Mouse (Mus musculus) layer of hippocampus, adult 18-20 months (tissue): Measurements from ENCODE around the gene Ramp3. TPM values are rescaled to one million over a fixed set of nuclear protein-coding genes. Genes with fewer than 3 reads are reported as not detected.
A peak's percentile ranks its signal among the peaks of the same experiment; 100 is the strongest.
"Not testable (repeated sequence)": the region's sequence is repeated elsewhere in the genome, so short reads cannot be mapped to it uniquely, and the experiment has no call there.

Experiments used
- DNase-seq, 2 experiments: peaks; one replicate each; pipeline ENCODE4 v3.0.0; 2022; ENCODE audit warnings: low spot score in 2 of 2
- long read RNA-seq: library from polyadenylated mRNA; stranded (forward); transcript quantifications from one replicate; pipeline ENCODE4 v2.0.0, GENCODE M21; 2021
- total RNA-seq, 2 experiments: library from RNA; stranded (reverse); gene quantifications; 2 replicates each; pipeline ENCODE4 v1.2.3; 2021

Ramp3 gene
- total RNA-seq = 1 to 10 TPM; 6.6 to 7.3 TPM
- long read RNA-seq, partial matches to known transcripts = 1 of 6 reads
- long read RNA-seq, other reads (novel, unspliced or antisense) = 0 of 6 reads

DNA sequence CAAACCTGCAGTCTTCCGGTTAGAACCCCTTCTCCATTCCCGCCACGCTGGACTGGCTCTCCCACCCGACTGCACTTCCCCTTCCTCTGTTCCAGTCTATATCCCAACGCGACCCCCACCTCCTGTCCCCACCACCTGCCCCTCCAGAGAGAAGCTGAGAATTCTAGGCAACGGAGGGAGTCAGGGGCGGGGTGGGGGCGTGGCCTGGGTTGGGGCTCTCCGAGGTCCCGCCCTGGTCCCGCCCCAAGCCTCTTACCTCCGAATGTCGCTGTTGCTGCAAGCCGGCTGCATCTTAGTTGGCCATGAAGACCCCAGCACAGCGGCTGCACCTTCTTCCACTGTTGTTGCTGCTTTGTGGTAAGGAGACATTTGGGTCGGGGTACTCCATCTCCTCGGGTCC is at the start of gene Ramp3:
TSS of gene Ramp3 (plus strand) at position 251 of the 400 bp plus-strand sequence.
- DNase-seq = no peak

DNA sequence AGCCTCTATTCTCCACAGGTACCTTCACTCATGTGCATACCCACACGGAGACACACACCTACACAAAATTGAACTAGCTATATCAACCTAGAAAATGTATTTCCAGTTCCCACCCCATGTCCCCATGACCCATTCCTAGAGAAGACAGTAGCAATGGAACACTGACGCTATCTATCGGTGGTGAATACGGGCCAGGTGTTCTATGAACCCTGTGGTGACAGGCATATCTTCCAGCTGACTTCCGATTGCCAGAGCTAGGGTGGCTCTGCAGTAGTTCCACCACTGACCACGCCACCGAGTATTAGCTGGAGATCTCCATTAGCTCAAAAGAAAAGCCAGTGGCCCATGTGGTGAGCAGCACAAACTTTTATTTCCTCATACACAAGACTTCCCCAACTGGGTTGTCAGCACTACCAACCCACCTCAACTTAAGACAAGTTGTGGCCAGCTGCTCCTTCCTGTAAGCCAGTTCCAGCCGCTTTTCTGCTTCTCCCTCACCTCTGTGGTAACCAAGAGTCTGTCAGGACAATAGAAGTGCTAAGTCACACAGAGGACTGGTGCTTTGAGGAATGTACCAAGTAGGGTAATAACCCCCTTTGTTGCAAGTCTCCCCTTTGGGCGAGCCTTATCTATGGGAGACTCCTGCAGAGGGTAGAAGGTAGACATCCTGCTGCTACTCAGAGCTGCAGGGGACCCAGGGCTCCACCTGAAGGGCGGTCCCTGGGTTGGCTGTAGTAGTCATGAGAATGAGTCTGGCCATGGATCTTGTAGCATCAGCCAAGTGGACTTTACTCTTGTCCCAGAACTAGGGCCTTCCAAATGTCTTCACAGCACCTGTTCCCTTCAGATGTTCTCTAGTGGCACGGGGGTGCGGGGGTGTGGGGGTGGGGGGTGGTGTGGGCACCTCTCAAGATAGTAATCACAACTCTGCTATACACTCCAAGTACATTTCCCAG is 42.8 kb upstream of the Ramp3 start:
- no peak for DNase-seq

DNA sequence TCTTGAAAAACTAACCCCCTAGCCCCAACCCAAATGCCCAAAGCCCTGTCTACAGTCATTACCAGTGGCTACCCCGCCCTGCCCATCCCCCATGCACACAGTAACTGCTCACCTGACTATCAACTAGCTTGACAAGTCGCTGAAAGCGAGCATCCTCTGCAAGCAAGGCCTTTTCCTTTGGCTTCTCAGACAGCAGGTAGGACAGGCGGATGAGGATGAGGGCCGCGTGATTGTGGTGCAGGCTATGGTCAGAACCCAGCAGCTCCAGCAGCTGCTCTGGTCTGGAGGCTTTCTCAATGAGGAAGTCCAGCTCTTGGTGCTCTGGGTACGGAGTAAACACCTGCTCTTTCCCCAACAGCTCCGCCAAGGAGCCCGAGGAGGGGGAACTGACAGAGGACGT is 34.6 kb upstream of the Ramp3 start:
- DNase-seq = no peak

DNA sequence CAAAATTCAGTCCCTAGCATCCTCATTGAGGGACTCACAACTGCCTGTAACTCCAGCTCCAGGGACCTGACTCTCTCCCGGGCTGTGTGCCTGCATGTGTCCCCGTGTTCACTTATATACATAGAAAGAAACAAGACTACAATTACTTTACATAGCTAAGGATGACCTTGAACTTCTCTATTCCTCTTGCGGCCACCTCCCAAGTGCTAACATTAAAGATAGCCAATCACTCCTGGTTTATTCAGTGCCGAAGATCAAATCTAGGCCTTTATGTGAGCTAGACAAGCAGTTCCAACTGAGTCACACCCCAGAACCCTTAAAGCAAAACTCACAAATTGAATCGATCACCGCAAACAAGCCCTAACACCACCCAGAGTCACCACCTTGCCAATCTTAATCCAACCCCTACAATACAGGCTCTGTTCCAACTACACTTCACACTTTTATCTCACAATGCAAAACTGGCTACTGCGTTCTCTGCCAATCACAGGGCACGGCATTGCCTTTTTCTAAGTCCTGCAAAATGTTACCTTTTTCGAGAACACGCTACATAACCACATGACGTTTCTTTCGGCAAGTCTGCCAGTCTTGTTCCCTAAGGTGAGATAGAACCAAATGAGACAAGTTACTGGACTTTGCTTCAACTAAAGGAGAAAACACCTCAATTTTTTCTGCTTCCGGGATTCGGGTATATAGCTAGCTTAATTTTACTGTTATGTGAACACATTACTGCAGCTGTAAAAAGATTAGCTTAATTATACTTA is 33.5 kb upstream of the Ramp3 start:
- DNase-seq = no peak

DNA sequence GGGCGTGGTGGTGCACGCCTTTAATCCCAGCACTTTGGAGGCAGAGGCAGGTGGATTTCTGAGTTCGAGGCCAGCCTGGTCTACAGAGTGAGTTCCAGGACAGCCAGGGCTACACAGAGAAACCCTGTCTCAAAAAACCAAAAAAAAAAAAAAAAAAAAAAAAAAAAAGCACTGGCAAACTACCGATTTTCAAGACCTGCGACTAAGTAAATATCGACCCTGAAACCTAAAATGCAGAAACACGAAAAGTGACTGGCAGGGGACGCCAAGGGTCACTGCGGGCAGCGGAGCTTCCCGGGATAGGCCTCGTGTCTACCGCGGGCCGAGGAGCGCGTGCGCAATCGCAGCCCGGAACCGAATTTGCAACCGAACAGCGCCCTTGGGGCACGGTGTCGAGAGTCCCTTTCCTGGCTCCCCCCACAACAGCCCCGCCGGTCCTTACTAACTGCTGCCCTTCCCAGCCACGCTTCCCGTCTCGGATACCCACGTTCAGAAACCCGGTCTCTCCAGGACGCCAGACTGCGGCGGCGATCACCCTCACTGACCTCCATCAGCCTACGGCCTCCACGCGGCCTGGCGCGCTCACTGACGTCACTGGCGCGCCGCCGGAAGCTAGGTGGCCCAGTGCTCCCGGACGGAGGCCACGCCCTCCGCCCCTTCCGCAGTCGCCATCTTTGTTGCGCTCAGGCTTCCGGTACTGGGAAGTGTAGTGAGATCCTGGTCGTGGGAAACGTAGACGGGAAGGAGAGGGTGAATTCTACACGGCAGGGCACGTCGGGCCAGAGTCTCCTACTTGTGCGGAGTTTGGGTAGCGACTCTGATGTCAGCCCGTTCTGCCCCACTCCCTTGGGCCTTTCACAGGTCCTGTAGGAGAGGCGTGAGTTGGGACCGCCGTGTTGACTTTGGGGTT is 32.6 kb upstream of the Ramp3 start, which contains the start of gene Tbrg4:
TSS of gene Tbrg4 (minus strand) at position 590 of the 910 bp plus-strand sequence.
- DNase-seq = peak; percentile 88 to 96

DNA sequence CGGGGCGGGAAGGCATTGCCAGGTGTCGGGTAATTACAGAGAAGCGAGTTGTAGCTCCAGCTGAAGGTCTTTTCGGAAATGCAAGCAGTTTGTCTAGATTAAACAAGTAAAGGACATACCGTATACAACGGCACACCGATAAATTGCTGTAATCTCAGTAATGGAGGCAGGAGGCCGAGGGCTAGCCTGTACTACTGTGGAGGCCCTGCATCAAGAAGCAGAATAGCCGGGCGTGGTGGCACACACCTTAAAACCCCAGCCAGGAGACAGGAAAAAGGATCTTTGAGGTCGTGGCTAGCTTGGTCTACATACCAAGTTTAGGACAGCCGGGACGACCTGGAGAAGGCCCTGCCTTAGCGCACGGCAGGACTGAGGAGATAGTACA is 31.9 kb upstream of the Ramp3 start:
- no peak for DNase-seq

DNA sequence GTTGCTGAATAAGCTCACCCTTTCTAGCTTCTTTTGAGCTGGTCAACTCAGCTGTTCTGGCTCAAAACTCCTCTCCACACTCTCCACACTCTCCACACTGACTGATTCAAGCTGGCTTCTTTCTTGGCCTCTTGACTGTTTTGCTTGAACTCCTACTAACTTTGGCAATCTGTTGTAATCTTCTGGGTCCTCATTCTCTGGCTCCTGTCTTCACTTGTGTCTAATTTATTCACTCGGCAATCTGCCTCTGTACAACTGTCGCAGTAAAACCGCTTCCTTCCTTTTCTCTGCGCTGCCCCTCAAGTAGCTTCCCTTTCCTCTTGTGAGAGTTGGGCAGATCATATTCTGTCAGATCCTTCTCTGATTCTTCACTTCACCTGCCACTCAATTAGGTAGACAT is 30.6 kb upstream of the Ramp3 start:
- DNase-seq = no peak

DNA sequence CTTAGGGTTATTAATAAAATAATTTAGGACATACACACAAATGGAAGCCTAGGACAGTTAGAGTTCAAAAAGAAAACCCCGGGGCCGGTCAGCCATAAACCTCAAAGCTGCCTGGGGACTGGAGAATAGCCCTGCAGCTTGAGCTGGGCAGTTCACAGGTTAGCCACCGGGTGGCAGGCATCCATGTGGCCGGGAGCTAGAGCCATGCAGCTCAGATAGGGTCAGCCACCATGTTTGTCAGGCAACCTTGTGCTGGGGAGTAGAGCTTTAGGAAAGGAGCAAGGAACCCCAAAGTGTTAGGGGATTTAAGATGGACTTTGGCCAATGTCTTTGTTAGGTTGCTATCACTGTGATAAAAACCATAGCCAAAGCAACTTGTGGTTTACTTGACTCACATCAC is 29.8 kb upstream of the Ramp3 start:
- peak in 1 of 2 experiments; percentile 36 for DNase-seq

DNA sequence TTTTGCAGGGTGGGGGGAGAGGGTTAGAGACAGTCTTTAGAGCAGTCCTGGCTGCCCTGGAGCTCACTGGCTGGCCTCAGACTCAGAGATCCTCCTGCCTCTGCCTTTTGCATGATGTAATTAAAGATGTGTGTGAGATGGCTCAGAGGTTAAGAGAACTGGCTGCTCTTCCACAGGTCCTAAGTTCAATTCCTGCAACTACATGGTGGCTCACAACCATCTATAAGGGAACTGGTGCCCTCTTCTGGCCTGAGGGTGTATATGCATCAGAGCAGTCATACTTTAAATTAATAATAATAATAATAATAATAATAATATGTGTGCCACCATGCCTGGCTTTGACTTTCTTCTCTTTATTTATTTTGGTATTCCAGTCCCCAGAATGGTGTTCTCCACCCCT is 28.7 kb upstream of the Ramp3 start:
- peak in 1 of 2 experiments; percentile 28 for DNase-seq

DNA sequence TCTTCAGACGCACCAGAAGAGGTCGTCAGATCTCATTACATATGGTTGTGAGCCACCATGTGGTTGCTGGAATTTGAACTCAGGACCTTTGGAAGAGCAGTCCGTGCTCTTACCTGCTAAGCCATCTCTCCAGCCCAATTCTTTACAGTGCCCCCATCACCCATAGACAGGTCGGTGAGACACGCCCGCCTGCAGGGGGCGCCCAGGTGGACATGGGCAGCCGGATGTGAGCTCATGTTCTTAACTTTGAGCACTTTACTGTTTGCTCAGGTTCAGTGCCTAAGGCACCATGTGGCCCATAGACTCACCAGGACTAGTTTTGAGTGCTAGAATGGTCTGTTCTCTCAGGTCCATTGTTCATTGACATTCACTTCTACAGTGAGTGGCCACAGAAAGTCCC is 22.2 kb upstream of the Ramp3 start:
- DNase-seq = no peak

DNA sequence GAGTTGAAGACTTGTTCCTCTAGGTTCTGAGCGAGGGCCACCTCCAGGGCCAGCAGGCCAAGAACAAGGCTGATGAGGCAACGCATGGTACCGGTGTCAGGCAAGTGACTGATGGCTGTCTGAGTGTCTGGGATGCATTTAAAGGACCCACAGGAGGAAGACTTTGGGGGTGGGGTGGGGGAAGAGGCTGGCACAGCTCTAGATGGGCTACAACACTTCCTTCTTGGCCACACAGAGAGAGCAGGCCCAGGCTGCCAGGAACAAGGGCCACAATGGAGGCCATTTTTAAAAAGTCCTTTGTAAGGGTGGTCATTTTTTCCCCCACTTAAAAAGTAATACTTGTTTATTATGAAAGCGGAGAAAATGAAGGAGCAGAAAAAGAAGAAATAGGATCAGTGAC is 19.8 kb upstream of the Ramp3 start, which contains the start of gene Wap:
TSS of gene Wap (minus strand) at position 101 of the 400 bp plus-strand sequence.
- DNase-seq = no peak

DNA sequence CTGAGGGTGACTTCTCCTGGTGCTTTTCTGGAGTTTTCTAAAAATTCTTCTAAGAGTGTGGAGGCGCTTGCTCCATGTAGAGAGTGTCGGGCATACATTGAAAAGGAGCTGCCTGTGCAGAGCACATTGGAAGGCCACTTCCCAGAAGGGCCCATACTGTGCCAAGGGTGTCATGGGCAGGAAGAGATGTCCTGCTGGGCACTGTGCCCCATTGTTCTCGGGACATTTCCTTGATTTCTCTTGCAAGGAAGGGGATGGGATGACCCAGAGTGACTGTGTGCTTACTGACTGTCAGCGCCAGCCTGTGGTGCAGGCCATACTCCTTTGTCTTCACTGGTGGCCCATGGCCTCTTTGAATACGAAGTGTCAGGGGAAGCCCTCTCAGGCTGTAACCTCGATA is 19.2 kb upstream of the Ramp3 start:
- no peak for DNase-seq

DNA sequence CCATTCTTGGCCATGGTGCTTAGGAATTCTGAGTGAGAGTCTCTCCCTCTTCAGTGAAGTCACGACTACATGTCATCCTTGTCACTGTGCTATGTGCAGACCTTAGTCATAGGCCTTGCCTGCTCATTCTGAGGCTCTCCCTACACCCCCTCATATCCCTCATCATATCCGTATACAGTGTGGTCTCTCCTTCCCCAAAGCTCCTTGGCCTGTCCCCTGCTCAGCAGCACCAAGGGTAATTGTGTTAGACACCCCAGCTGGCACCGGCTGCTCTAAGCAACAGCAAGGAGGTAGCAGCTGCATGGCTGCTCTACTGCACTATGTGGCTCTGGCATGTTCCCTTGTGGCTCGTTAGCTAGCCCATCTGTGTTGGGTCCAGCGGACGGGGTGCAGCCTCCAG is 13.8 kb upstream of the Ramp3 start:
- DNase-seq = no peak

DNA sequence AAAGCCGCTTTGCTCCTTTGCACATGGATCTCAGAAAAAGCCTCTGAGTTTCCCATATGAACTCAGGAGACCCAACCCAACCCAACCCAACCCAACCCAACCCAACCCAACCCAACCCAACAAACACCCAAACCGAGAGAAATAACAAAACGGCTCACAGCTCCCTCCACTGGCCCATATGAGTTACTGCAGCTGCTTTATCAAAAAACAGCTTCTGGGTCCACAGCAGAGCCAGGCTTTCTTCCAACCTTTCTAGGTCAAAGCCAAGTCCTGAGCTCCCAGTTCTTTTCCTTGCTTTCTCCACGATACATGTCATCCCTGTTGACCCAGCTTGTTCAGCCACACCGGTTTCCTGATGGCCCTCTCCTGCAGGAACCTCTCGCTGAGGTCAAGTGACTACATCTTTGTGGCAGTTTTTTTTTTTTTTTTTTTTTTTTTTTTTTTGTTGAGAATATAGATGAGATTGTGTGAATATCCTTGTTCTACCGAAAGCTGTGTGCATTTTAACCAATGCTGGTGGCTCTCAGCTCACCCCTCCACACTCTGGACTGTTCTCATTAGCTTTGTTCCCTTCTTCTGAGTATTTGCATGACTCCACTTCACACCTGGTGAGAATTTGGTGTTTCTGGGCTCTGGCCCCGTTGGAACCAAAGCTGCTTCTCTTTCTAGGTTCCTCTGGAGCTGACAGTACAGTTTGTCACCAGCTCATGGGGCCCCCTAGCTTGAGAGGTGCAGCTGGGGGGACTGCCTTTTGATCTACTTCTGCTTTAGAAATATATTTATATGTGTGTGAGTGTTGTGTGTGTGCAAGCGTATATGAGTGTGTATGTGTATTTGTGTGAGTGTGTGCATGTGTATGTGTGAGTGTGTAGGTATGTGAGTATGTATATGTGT is 10.2 kb upstream of the Ramp3 start:
- no peak for DNase-seq

DNA sequence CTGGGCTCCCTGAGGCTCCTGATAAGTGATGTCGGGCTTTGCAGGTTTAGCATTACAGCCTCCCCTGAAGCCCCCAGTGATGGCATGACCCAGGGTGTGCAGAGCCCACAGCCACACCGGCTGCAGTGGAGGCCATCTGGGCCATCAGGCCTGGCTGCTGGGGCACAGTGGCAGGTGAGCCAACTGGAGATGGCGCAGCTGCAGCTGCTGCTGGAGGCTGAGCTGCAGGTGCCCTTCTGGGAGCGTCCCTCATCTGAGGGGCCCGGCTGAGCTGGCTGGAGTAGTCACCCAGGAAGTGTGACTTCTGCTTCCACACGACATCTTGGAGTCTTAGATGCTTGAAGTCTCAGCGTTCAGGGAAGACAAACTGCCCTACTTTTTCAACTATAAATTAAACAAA is 7.8 kb upstream of the Ramp3 start:
- DNase-seq = no peak

DNA sequence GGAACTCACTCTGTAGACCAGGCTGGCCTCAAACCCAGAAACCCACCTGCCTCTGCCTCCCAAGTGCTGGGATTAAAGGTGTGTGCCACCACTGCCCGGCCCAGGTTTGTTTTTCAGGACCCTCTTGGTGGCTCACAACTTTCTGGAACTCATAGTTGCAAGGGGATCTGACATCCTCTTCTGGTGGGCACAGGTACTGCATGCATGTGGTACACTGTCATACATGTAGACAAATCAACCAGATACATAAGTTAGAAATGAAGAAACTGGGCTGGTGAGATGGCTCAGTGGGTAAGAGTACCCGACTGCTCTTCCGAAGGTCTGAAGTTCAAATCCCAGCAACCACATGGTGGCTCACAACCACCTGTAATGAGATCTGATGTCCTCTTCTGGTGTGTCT is 5.3 kb upstream of the Ramp3 start:
- not testable (repeated sequence) for DNase-seq

DNA sequence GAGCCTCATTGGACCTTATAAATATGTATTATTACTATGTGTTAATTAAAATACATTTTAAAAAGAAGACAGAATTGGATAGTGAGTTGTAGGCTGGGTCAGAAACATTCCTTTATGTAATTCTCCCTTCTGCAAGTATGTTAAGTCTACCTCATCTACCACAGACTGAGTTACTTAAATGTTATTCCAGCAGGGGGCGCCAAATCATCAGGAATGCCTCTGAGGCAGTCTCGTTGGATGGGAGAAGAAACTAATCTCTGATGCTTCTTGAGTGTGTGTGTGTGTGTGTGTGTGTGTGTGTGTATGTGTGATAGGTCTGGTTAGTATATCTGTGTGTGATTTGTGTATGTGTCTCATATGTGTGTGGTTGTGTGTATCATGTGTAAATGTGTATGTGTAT is 3.4 kb upstream of the Ramp3 start:
- peak; percentile 69 to 93 for DNase-seq

DNA sequence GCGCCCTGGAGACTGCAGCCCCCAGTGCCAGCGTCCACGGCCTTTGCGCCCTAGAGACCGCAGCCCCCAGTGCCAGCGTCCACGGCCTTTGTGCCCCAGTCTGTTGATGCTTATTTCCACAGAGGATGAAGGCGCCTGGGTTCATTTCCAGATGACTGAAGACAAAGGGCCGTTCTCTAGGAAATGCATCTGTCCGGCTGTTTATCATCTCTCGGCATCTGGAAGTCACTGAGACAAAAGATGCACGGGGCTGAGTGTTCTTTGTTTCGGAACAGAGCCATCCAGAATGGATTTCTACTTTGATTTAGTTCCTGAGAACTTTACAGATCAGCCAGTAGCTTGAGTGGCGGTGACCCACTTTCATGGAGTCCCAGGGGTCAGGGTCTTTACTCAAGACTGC is 2.9 kb downstream of the Ramp3 start:
- DNase-seq = no peak

DNA sequence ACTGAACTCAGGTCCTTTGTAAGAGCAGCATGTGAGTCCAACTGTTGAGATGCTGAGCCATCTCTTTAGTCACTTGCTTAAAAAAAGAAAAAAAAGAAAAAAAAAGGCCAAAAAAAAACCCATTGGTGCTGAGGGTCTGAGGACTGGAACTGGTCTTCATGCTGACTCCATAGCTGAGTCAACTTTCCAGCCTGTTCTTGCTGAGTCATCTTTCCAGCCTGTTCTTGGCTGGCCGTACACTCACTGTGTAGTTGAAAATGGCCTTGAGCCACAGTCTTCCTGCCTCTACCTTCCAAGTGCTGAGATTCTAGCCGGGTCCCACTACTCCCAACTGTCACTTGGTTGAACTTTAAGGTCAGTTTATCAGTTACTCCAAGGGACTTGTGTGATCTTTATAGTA is 8.3 kb downstream of the Ramp3 start:
- no peak for DNase-seq

DNA sequence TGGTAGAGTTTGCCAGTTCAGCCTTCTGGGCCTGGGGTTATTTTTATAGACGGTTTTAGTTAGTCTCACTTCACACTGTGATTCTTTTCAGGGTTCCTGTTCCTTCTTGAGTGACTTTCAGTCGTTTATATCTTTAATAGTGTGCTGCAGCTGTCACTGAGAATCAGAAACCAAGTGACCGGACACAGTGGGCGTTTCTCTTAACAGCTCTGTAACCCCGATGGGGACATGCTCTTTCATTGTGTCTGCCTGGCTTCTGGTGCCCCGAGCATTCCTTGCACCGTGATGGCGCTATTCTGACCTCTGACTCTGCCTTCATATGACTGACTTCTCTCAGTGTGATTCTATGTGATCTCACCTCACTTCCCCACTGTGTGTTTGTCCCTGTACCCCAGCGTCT is 10.7 kb downstream of the Ramp3 start:
- no peak for DNase-seq
